Mouse (Mus musculus) hindbrain, embryonic 11.5 days (tissue): ENCODE measurements around the gene Mettl1. TPM values are rescaled to one million over a fixed set of nuclear protein-coding genes. Genes with fewer than 3 reads are reported as not detected.

Source experiments
- ATAC-seq: fragments of 200-750 bp; cut with Nextera tagmentation; 2 replicates; pipeline ENCODE4 v1.8.0; 2017; ENCODE audit warnings: mild to moderate bottlenecking, moderate TSS enrichment, moderate library complexity; ENCODE audit not compliant: low FRiP score
- DNase-seq: peaks from one replicate; pipeline ENCODE4 v3.0.0-alpha.2; 2015; ENCODE audit warnings: low spot score
- H3K27ac ChIP-seq: fragments of 300-500 bp; sonication (generic); 2 replicates; pipeline ENCODE4 v1.5.1; 2014; ENCODE audit warnings: mild to moderate bottlenecking, low read depth, low read length
- H3K27me3 ChIP-seq: fragments of 300-500 bp; sonication (generic); 2 replicates; pipeline ENCODE4 v1.6.1; 2014; ENCODE audit warnings: mild to moderate bottlenecking, low read length, moderate library complexity, mixed read lengths; ENCODE audit not compliant: control insufficient read depth, insufficient read depth
- H3K36me3 ChIP-seq: fragments of 300-500 bp; sonication (generic); 2 replicates; pipeline ENCODE4 v1.6.1; 2014; ENCODE audit warnings: mild to moderate bottlenecking, low read length, moderate library complexity, mixed read lengths; ENCODE audit not compliant: control insufficient read depth, insufficient read depth
- H3K4me1 ChIP-seq: fragments of 300-500 bp; sonication (generic); replicated peaks from 2 replicates; pipeline ENCODE4 v1.6.1; 2014; ENCODE audit warnings: low read length, mixed read lengths; ENCODE audit not compliant: control insufficient read depth, insufficient read depth
- H3K4me2 ChIP-seq: fragments of 300-500 bp; sonication (generic); replicated peaks from 2 replicates; pipeline ENCODE4 v1.6.1; 2014; ENCODE audit warnings: mild to moderate bottlenecking, low read depth, low read length
- H3K4me3 ChIP-seq: fragments of 300-500 bp; sonication (generic); 2 replicates; pipeline ENCODE4 v1.5.1; 2014; ENCODE audit warnings: low read depth, low read length
- H3K9ac ChIP-seq: fragments of 300-500 bp; sonication (generic); 2 replicates; pipeline ENCODE4 v1.6.1; 2014; ENCODE audit warnings: low read depth, low read length
- H3K9me3 ChIP-seq: fragments of 300-500 bp; sonication (generic); 2 replicates; pipeline ENCODE4 v1.6.1; 2016; ENCODE audit warnings: low read length; ENCODE audit not compliant: control insufficient read depth
- WGBS: fragments of 180-500 bp; shearing (Covaris S2); extraction: QIAGEN DNeasy Blood & Tissue Kit; methylation state at CpG from one replicate; pipeline ENCODE4 v1.1.7; 2014; 5-methylcytosine and 5-hydroxymethylcytosine counted together
- polyA plus RNA-seq: library from polyadenylated mRNA; unstranded; fragments of >200 nt; fragmentation: Nextera tagmentation; extraction: Ambion mirVana; gene quantifications from 2 replicates; pipeline ENCODE4 v1.2.1, GENCODE M21; 2014

Gene Mettl1
- 32.4 and 36.7 TPM in 2 replicates for polyA plus RNA-seq

DNA sequence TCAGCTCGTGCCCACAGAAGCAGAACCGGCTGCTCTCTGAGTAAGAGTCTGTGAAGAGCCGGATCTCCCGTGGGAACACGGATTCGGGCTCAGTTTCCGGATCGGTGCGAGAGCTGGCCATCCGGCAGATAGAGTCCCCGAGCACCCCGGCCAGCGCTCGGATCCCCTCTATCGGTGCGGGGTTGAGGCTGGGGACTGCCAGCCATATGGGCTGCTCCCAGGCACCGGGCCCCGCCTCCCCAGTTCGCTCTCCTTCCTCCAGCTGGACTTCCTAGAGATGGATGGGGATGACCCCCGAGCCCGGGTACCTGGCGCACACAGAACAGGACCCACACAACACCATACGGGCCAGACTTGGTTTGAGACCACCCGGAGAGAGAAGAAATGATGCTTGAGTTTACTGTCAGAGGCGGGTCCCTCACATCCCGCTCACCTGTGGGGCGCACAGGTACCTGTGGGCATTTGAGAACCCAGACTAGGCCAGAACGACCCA, at the start of gene Mettl1, which contains the start of gene Eef1akmt3:
Gene Mettl1 (plus strand): TSS at position 141 of the 493 bp plus-strand sequence.
Gene Eef1akmt3 (minus strand): TSS at position 240 of the 493 bp plus-strand sequence.
- no peak for DNase-seq

DNA sequence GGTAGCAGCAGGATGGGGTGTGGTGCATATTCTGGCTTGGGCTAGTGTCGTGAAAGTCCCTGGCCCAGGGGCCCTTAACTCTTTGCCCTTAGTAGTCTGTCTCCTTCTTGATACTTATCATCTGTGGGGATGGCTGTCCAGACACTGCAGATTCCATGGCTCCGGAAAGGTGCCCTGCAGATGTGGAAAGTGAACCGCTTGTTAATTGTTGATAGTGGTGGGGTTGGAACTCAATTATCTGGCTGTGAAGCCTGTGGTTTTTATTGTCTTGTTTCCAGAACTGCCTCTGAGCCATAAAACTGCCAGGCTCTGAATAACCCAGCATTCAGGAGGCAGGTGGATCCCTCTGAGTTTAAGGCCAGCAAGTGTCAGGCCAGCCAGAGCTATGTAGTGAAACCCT, 49.5 kb upstream of the Mettl1 start:
- H3K9ac ChIP-seq, result no peak overlapping the region
- H3K36me3 ChIP-seq, result 0 out of 2 replicates have a peak, but pooled peaks cover 3% of the 10 kb centered on the region
- DNase-seq (no peak), ATAC-seq (no peak)
- WGBS, result 68% methylated on average over 3 of the region's 3 CpGs
- H3K4me3 ChIP-seq, result no peak overlapping the region
- H3K27me3 ChIP-seq, result no peaks in the 10 kb centered on the region
- no peaks in the 10 kb centered on the region for H3K9me3 ChIP-seq
- H3K4me1 ChIP-seq, result no peaks in the 10 kb centered on the region; the same call in 1 of the 2 replicates
- H3K4me2 ChIP-seq, result no peak overlapping the region
- no peak overlapping the region for H3K27ac ChIP-seq

More for the DNA sequence above, at the start of gene Mettl1, which contains the start of gene Eef1akmt3:
- Histone ChIP-seq H3K9ac (peak within 1 kb of the TSS; percentile 67), H3K27me3 (no peaks in the 10 kb centered on the region), H3K9me3 (no peaks in the 10 kb centered on the region), H3K4me1 (peaks cover 3% of the 10 kb centered on the region; the same call in 1 of the 2 replicates), H3K4me3 (peak within 1 kb of the TSS; percentile 80), H3K36me3 (no peaks in the 10 kb centered on the region), H3K4me2 (peak within 1 kb of the TSS; percentile 90), H3K27ac (0 out of 2 replicates have a peak within 1 kb of the TSS, but pooled peaks have one; percentile 25)
- under 1% methylated on average over 28 of the region's 28 CpGs for WGBS
- peak; percentile 74 for ATAC-seq

DNA sequence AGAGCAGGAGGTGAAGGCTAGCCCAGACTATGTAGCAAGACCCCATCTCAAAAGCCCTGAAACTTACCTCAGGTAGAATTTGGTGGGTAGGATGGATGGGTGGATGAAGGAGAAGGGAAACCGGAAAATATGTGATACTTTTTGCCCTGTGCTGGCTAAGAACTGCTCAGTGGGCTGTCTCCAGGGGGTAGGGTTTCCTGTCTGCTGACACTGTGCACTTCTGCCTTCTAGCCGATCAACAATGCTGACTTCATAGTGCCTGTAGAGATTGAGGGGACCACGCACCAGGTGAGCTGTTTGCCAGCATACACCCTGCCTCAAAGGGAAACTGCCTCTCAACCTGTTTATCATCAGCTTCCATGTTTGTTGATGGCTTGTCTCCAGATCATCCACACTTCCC, 47.6 kb upstream of the Mettl1 start:
- H3K9ac ChIP-seq, result no peak overlapping the region
- H3K9me3 ChIP-seq, result no peaks in the 10 kb centered on the region
- DNase-seq (no peak), ATAC-seq (no peak)
- no peak overlapping the region for H3K4me2 ChIP-seq
- no peaks in the 10 kb centered on the region; the same call in 1 of the 2 replicates for H3K4me1 ChIP-seq
- WGBS, result 86% methylated on average over 3 of the region's 3 CpGs
- no peak overlapping the region for H3K27ac ChIP-seq
- 0 out of 2 replicates have a peak, but pooled peaks cover 3% of the 10 kb centered on the region for H3K36me3 ChIP-seq
- H3K4me3 ChIP-seq, result no peak overlapping the region
- no peaks in the 10 kb centered on the region for H3K27me3 ChIP-seq

DNA sequence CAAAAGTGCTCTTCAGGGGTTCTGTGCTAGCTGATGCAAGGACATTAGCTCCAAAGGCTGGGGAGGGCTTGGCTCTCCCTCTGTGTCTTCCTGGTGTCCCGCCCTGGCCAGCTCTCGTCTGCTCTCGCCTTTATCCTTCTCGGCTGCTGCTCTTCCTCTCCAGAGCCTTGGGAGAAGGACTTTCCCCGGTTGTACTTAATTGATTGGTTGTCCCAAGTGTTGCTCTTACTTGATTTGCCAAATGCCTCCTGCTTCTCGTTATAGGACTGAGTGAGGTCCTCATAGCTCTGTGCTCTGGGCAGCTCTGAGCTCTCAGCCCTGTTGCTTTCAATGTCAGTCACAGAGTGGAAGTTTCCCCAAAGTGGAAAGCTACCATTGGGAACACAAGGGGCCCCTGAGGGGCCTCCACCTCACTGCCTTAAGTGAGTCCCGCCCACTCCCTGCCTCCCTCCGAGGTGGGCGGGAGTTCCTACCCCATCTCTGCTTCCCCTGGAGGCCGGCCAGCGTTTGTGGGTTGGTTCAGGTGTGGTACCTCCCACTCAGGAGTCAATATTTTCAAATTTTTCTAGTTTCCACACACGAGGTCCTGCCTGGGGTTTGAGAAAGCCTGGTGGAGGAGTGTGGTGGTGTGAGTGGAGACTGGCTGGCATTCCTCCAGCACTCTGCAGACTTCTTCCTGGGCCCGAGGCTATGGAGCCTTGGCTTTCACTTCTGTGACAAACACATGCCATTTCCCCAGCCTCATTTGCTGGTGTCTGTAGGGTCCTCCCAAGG, 43.7 kb upstream of the Mettl1 start:
- H3K4me1 ChIP-seq, result no peaks in the 10 kb centered on the region
- no peak overlapping the region for H3K4me2 ChIP-seq
- no peak overlapping the region for H3K4me3 ChIP-seq
- 0 out of 2 replicates have a peak, but pooled peaks cover 3% of the 10 kb centered on the region for H3K36me3 ChIP-seq
- H3K9ac ChIP-seq, result no peak overlapping the region
- no peak for ATAC-seq
- no peak for DNase-seq
- H3K27ac ChIP-seq, result no peak overlapping the region
- WGBS, result 84% methylated on average over 13 of the region's 13 CpGs
- H3K9me3 ChIP-seq, result no peaks in the 10 kb centered on the region
- no peaks in the 10 kb centered on the region for H3K27me3 ChIP-seq

DNA sequence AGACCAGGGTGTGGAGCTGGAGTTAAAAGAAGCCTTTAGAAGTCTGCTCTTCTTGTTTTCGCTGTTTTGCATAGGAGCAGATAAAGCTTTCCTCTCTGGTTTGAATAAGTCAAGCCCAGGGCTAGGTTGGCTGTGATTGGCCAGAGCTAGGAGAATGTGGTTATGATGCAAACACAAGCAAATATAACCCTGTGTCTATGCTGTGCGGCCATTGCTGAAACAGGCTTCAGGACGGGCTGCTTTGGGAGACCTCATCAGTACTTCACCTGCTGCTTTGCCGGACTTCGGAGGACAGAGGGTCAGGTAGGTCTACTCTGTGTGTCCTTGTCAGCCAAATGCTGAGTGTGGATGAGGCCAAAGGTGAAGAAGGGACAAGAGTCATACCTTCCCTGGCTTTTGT, 40.7 kb upstream of the Mettl1 start, which contains the start of gene Avil:
Gene Avil (plus strand): TSS at position 181 of the 400 bp plus-strand sequence.
- Histone ChIP-seq H3K27ac (no peak within 1 kb of the TSS), H3K36me3 (no peaks in the 10 kb centered on the region), H3K4me3 (no peak within 1 kb of the TSS), H3K4me1 (no peaks in the 10 kb centered on the region), H3K9ac (no peak within 1 kb of the TSS), H3K4me2 (no peak within 1 kb of the TSS), H3K27me3 (no peaks in the 10 kb centered on the region), H3K9me3 (no peaks in the 10 kb centered on the region)
- WGBS, result 90% methylated on average over 5 of the region's 5 CpGs
- DNase-seq (no peak), ATAC-seq (no peak)

DNA sequence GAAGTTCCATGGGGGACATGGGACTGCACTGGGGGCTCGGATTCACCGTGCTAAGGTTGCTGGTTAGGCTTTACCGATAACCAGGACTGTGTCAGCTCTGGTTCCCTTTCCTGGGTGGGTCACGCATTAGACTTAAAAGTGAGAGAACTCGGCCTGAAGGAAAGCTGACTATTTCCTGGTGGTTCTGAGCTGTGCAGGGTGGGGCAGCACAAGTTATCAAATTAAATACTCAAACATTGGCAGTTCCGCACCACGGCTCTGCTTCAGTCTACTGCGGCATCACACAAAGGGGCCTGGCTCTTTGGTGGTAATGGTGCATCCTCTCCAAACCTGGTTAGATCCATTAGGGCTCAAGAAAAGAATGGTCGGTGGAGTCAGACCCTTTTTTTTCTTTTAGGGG, 39.9 kb upstream of the Mettl1 start:
- Histone ChIP-seq H3K4me3 (no peak overlapping the region), H3K9ac (no peak overlapping the region), H3K4me1 (no peaks in the 10 kb centered on the region), H3K9me3 (no peaks in the 10 kb centered on the region), H3K36me3 (no peaks in the 10 kb centered on the region), H3K27me3 (no peaks in the 10 kb centered on the region), H3K27ac (no peak overlapping the region), H3K4me2 (no peak overlapping the region)
- ATAC-seq, result no peak
- DNase-seq, result no peak
- WGBS, result 86% methylated on average over 9 of the region's 9 CpGs

DNA sequence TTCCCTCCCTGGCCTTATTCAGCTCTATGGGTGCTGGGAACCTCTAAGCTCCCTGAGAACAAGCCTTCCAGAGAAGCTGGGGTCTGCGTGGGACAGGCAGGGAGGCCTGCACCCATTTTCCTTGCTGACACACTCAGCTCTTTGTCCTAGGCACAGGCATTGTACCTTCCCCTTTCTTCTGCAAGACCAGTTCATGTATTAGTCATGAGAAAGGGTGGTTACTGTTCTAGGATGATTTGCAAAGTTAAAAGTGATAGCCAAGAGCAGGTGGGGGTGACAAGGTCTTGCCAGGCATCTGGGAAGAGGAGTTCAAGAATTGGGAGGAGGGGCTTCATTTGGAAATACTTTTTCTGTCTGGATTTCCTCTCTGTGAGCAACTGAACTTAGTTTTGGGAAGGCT, 39.2 kb upstream of the Mettl1 start:
- no peaks in the 10 kb centered on the region for H3K9me3 ChIP-seq
- H3K4me1 ChIP-seq, result no peaks in the 10 kb centered on the region
- no peak overlapping the region for H3K27ac ChIP-seq
- DNase-seq (no peak), ATAC-seq (no peak)
- no peaks in the 10 kb centered on the region for H3K36me3 ChIP-seq
- H3K4me3 ChIP-seq, result no peak overlapping the region
- H3K4me2 ChIP-seq, result no peak overlapping the region
- H3K27me3 ChIP-seq, result no peaks in the 10 kb centered on the region
- H3K9ac ChIP-seq, result no peak overlapping the region
- 80% methylated on average over 1 of the region's 1 CpGs for WGBS

DNA sequence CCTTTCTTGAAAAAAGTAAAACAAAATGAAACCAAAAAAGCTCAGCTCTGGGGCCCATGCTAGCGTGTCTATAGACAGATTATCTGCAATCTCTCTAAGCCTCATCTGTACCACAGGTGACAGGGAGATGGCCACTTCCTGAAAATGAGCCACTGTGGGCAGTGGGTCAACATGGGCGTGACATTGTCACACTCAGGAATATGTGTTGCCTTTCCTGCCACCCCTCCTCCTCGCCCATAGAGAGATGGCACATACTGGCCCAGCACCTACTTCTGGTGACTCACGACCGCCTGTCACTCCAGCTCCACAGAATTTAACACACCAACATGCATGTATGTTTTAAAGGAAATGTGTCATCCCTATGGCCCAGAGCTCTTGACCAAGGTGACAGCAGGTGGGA, 38.4 kb upstream of the Mettl1 start:
- Histone ChIP-seq H3K4me1 (no peaks in the 10 kb centered on the region), H3K27ac (no peak overlapping the region), H3K4me3 (no peak overlapping the region), H3K27me3 (no peaks in the 10 kb centered on the region), H3K9ac (no peak overlapping the region), H3K36me3 (no peaks in the 10 kb centered on the region), H3K9me3 (no peaks in the 10 kb centered on the region), H3K4me2 (no peak overlapping the region)
- 88% methylated on average over 5 of the region's 5 CpGs for WGBS
- no peak for DNase-seq
- ATAC-seq, result no peak
